Mouse (Mus musculus): ENCODE data around the gene Dpy19l1. TPM values are rescaled to one million over a fixed set of nuclear protein-coding genes. Genes with fewer than 3 reads are reported as not detected.

Dpy19l1 gene
- total and polyA plus RNA-seq, 2 experiments from 2014 or later = 16.8 to 47.3 TPM

GRCm38 (mm10) chr9:24418281-24418680 lies 84.7 kb downstream of the Dpy19l1 start:
- Histone ChIP-seq H3K4me2 (ENCODE audit: low read depth, low read length, poor library complexity, severe bottlenecking) (no peak overlapping the region), H3K36me3 (ENCODE audit: insufficient read depth, low read length) (peaks cover 5% of the 10 kb centered on the region; the same call in 1 of the 2 replicates), H3K9ac (replicated peaks; ENCODE audit: low read length, poor library complexity, severe bottlenecking) (no peak overlapping the region), H3K27me3 (ENCODE audit: insufficient read depth, low read length) (no peaks in the 10 kb centered on the region), H3K9me3 (ENCODE audit: low read length) (no peaks in the 10 kb centered on the region), H3K4me3 (ENCODE audit: low read depth, low read length) (no peak overlapping the region), H3K27ac (ENCODE audit: low read depth, low read length) (no peak overlapping the region), H3K4me1 (ENCODE audit: insufficient read depth, low read length) (no peaks in the 10 kb centered on the region)
- no peak for DNase-seq (ENCODE audit: low spot score)
- no peak for ATAC-seq (ENCODE audit: low FRiP score)
- no peak for TF ChIP-seq CTCF (IDR thresholded peaks at IDR 0.05)
- 94% methylated on average over 5 of the region's 5 CpGs for WGBS

- no peak for TF ChIP-seq CTCF (IDR thresholded peaks at IDR 0.05)
- Histone ChIP-seq H3K36me3 (ENCODE audit: insufficient read depth, low read length) (no peaks in the 10 kb centered on the region; the same call in 1 of the 2 replicates), H3K4me2 (ENCODE audit: low read depth, low read length, poor library complexity, severe bottlenecking) (no peak overlapping the region), H3K27me3 (ENCODE audit: insufficient read depth, low read length) (no peaks in the 10 kb centered on the region), H3K9ac (replicated peaks; ENCODE audit: low read length, poor library complexity, severe bottlenecking) (no peak overlapping the region), H3K4me1 (ENCODE audit: insufficient read depth, low read length) (no peaks in the 10 kb centered on the region), H3K4me3 (ENCODE audit: low read depth, low read length) (no peak overlapping the region), H3K9me3 (ENCODE audit: low read length) (no peaks in the 10 kb centered on the region), H3K27ac (ENCODE audit: low read depth, low read length) (no peak overlapping the region)
- DNase-seq (ENCODE audit: low spot score) = no peak
- 97% methylated on average over 8 of the region's 8 CpGs for WGBS
- no peak for ATAC-seq (ENCODE audit: low FRiP score)
Observed at GRCm38 (mm10) chr9:24411483-24411882, 91.5 kb downstream of the Dpy19l1 start.

- no peak overlapping the region for H3K27ac ChIP-seq (ENCODE audit: low read depth, low read length)
- H3K36me3 ChIP-seq (ENCODE audit: insufficient read depth, low read length) = no peaks in the 10 kb centered on the region; the same call in 1 of the 2 replicates
- no peaks in the 10 kb centered on the region for H3K27me3 ChIP-seq (ENCODE audit: insufficient read depth, low read length)
- no peak overlapping the region for H3K4me3 ChIP-seq (ENCODE audit: low read depth, low read length)
- DNase-seq (ENCODE audit: low spot score) (no peak), ATAC-seq (ENCODE audit: low FRiP score) (no peak)
- no peak for TF ChIP-seq CTCF (IDR thresholded peaks at IDR 0.05)
- H3K4me2 ChIP-seq (ENCODE audit: low read depth, low read length, poor library complexity, severe bottlenecking) = no peak overlapping the region
- no peak overlapping the region for H3K9ac ChIP-seq (replicated peaks; ENCODE audit: low read length, poor library complexity, severe bottlenecking)
- H3K4me1 ChIP-seq (ENCODE audit: insufficient read depth, low read length) = no peaks in the 10 kb centered on the region
- no peaks in the 10 kb centered on the region for H3K9me3 ChIP-seq (ENCODE audit: low read length)
- WGBS = 92% methylated on average over 1 of the region's 1 CpGs
Observed at GRCm38 (mm10) chr9:24410439-24410838, 92.5 kb downstream of the Dpy19l1 start.

- Histone ChIP-seq H3K4me1 (ENCODE audit: insufficient read depth, low read length) (no peaks in the 10 kb centered on the region), H3K36me3 (ENCODE audit: insufficient read depth, low read length) (no peaks in the 10 kb centered on the region), H3K27ac (ENCODE audit: low read depth, low read length) (0 out of 2 replicates have a peak overlapping the region, but pooled peaks have one; percentile 19), H3K9me3 (ENCODE audit: low read length) (no peaks in the 10 kb centered on the region), H3K9ac (replicated peaks; ENCODE audit: low read length, poor library complexity, severe bottlenecking) (no peak overlapping the region), H3K27me3 (ENCODE audit: insufficient read depth, low read length) (no peaks in the 10 kb centered on the region), H3K4me2 (ENCODE audit: low read depth, low read length, poor library complexity, severe bottlenecking) (no peak overlapping the region), H3K4me3 (ENCODE audit: low read depth, low read length) (no peak overlapping the region)
- DNase-seq (ENCODE audit: low spot score) = no peak
- TF ChIP-seq CTCF (IDR thresholded peaks at IDR 0.05) = no peak
- WGBS = 78% methylated on average over 3 of the region's 3 CpGs
- ATAC-seq (ENCODE audit: low FRiP score) = no peak
Observed at GRCm38 (mm10) chr9:24407992-24408391, 94.9 kb downstream of the Dpy19l1 start.

GRCm38 (mm10) chr9:24394146-24394545 lies 108.8 kb downstream of the Dpy19l1 start:
- H3K4me2 ChIP-seq (ENCODE audit: low read depth, low read length, poor library complexity, severe bottlenecking) = no peak overlapping the region
- H3K9me3 ChIP-seq (ENCODE audit: low read length) = no peaks in the 10 kb centered on the region
- no peaks in the 10 kb centered on the region for H3K4me1 ChIP-seq (ENCODE audit: insufficient read depth, low read length)
- no peak overlapping the region for H3K9ac ChIP-seq (replicated peaks; ENCODE audit: low read length, poor library complexity, severe bottlenecking)
- DNase-seq (ENCODE audit: low spot score) (peak; percentile 29), ATAC-seq (ENCODE audit: low FRiP score) (no peak)
- no peak overlapping the region for H3K27ac ChIP-seq (ENCODE audit: low read depth, low read length)
- no peak for TF ChIP-seq CTCF (IDR thresholded peaks at IDR 0.05)
- H3K4me3 ChIP-seq (ENCODE audit: low read depth, low read length) = no peak overlapping the region
- 58% methylated on average over 3 of the region's 3 CpGs for WGBS
- no peaks in the 10 kb centered on the region for H3K36me3 ChIP-seq (ENCODE audit: insufficient read depth, low read length)
- no peaks in the 10 kb centered on the region for H3K27me3 ChIP-seq (ENCODE audit: insufficient read depth, low read length)

GRCm38 (mm10) chr9:24390807-24391370 lies 112.1 kb downstream of the Dpy19l1 start:
- WGBS = 94% methylated on average over 8 of the region's 8 CpGs
- no peak overlapping the region for H3K27ac ChIP-seq (ENCODE audit: low read depth, low read length)
- TF ChIP-seq CTCF (IDR thresholded peaks at IDR 0.05) = no peak

More at GRCm38 (mm10) chr9:24390807-24391370, 112.1 kb downstream of the Dpy19l1 start:
- no peaks in the 10 kb centered on the region for H3K4me1 ChIP-seq (ENCODE audit: insufficient read depth, low read length)
- H3K9me3 ChIP-seq (ENCODE audit: low read length) = no peaks in the 10 kb centered on the region
- H3K9ac ChIP-seq (replicated peaks; ENCODE audit: low read length, poor library complexity, severe bottlenecking) = no peak overlapping the region
- no peak overlapping the region for H3K4me2 ChIP-seq (ENCODE audit: low read depth, low read length, poor library complexity, severe bottlenecking)
- DNase-seq (ENCODE audit: low spot score) = no peak
- no peaks in the 10 kb centered on the region for H3K36me3 ChIP-seq (ENCODE audit: insufficient read depth, low read length)
- H3K4me3 ChIP-seq (ENCODE audit: low read depth, low read length) = no peak overlapping the region
- no peaks in the 10 kb centered on the region for H3K27me3 ChIP-seq (ENCODE audit: insufficient read depth, low read length)
- ATAC-seq (ENCODE audit: low FRiP score) = no peak

Measured in midbrain, postnatal 0 days (tissue).